Mouse (Mus musculus) thymus, adult 2 months (tissue): Measurements from ENCODE around the gene Nwd2. TPM values are rescaled to one million over a fixed set of nuclear protein-coding genes. Genes with fewer than 3 reads are reported as not detected.

ENCODE experiments used
- DNase-seq: peaks from one replicate; pipeline ENCODE4 v3.0.0; 2021
- H3K27ac ChIP-seq: fragments of 200-500 bp; 2 replicates; pipeline ENCODE4 v1.5.1; 2012; ENCODE audit warnings: low read length, control low read depth; ENCODE audit not compliant: control insufficient read depth, insufficient read depth
- H3K27me3 ChIP-seq: fragments of 200-500 bp; 2 replicates; pipeline ENCODE4 v1.6.1; 2012; ENCODE audit warnings: mild to moderate bottlenecking, low read length, moderate library complexity, mixed read lengths; ENCODE audit not compliant: control insufficient read depth, insufficient read depth
- H3K36me3 ChIP-seq: fragments of 200-500 bp; 2 replicates; pipeline ENCODE4 v1.6.1; 2012; ENCODE audit warnings: mild to moderate bottlenecking, low read length, moderate library complexity; ENCODE audit not compliant: control insufficient read depth, insufficient read depth
- H3K4me1 ChIP-seq: fragments of 200-500 bp; replicated peaks from 2 replicates; pipeline ENCODE4 v1.6.1; 2012; ENCODE audit warnings: low read length; ENCODE audit not compliant: control insufficient read depth, insufficient read depth
- H3K4me3 ChIP-seq: fragments of 200-500 bp; 2 replicates; pipeline ENCODE4 v1.5.1; 2012; ENCODE audit warnings: mild to moderate bottlenecking, low read length, control low read depth, moderate library complexity; ENCODE audit not compliant: control insufficient read depth, insufficient read depth
- CTCF ChIP-seq: fragments of 200-500 bp; IDR thresholded peaks from 2 replicates; pipeline ENCODE4 v1.5.1; 2012; ENCODE audit warnings: mild to moderate bottlenecking, control low read depth, low read length, moderate library complexity, borderline replicate concordance; ENCODE audit not compliant: control insufficient read depth, poor library complexity, insufficient read depth; ENCODE audit errors: extremely low read depth
- POLR2A ChIP-seq: fragments of 200-500 bp; IDR thresholded peaks from 2 replicates; pipeline ENCODE4 v1.6.1; 2012; ENCODE audit warnings: mild to moderate bottlenecking, low read length, control low read depth, moderate library complexity; ENCODE audit not compliant: control insufficient read depth, poor library complexity, insufficient read depth; ENCODE audit errors: extremely low read depth
- WGBS: fragments of 180-500 bp; shearing (Covaris S2); methylation state at CpG from one replicate; pipeline ENCODE4 v1.1.7; 2018; 5-methylcytosine and 5-hydroxymethylcytosine counted together
- polyA plus RNA-seq: library from polyadenylated mRNA; depleted of rRNA; stranded (reverse); fragments of >200 nt; gene quantifications from 2 replicates; pipeline ENCODE4 v1.2.3, GENCODE M21; 2012

Gene Nwd2
- polyA plus RNA-seq, 1 experiment, result 0.08 TPM

- Histone ChIP-seq H3K27ac (no peak overlapping the region), H3K36me3 (no peaks in the 10 kb centered on the region), H3K4me1 (no peaks in the 10 kb centered on the region), H3K4me3 (no peak overlapping the region), H3K27me3 (no peaks in the 10 kb centered on the region)
- WGBS, result 61% methylated on average over 8 of the region's 8 CpGs
- no peak for DNase-seq
- TF ChIP-seq POLR2A (no peak), CTCF (no peak)
These were observed 175.9 kb downstream of the Nwd2 start for GRCm38 (mm10) chr5:63824599-63825350.

GRCm38 (mm10) chr5:63825881-63826280 lies 177.0 kb downstream of the Nwd2 start:
- no peaks in the 10 kb centered on the region for H3K36me3 ChIP-seq
- no peaks in the 10 kb centered on the region; the same call in 1 of the 2 replicates for H3K4me1 ChIP-seq
- no peak for TF ChIP-seq CTCF
- TF ChIP-seq POLR2A, result no peak
- no peak overlapping the region for H3K4me3 ChIP-seq
- no peak overlapping the region for H3K27ac ChIP-seq
- H3K27me3 ChIP-seq, result no peaks in the 10 kb centered on the region
- WGBS, result 86% methylated on average over 5 of the region's 5 CpGs
- no peak for DNase-seq

DNA sequence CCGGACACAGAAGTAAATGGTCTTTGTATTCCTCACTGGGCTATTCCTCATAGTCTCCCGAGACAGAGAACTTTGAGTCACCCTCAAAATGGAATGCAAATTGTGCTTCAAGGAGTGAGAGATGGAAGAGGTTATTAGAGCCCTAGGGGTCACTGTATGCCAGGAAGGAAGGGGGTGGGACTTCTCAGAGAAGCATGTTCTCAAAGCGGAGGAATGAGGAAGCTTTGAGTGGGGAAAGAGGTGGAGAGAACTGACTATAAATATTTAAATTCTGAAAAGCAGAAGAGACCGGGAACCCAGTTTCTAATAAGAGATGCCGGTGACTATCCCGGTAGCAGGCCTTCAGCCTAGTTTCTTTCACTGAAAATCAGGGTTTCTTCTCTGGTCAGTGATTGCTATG lies 178.1 kb downstream of the Nwd2 start:
- no peak for DNase-seq
- no peaks in the 10 kb centered on the region for H3K36me3 ChIP-seq
- no peak overlapping the region for H3K4me3 ChIP-seq
- H3K27ac ChIP-seq, result no peak overlapping the region
- TF ChIP-seq CTCF (no peak), POLR2A (no peak)
- WGBS, result 12% methylated on average over 6 of the region's 6 CpGs
- no peaks in the 10 kb centered on the region for H3K27me3 ChIP-seq
- no peaks in the 10 kb centered on the region; the same call in 1 of the 2 replicates for H3K4me1 ChIP-seq

GRCm38 (mm10) chr5:63827415-63828053 lies 178.6 kb downstream of the Nwd2 start:
- WGBS, result 41% methylated on average over 5 of the region's 5 CpGs
- no peaks in the 10 kb centered on the region; the same call in 1 of the 2 replicates for H3K4me1 ChIP-seq
- DNase-seq, result no peak
- no peaks in the 10 kb centered on the region for H3K27me3 ChIP-seq
- no peaks in the 10 kb centered on the region for H3K36me3 ChIP-seq
- TF ChIP-seq CTCF (no peak), POLR2A (no peak)
- H3K4me3 ChIP-seq, result no peak overlapping the region
- no peak overlapping the region for H3K27ac ChIP-seq

- no peaks in the 10 kb centered on the region for H3K36me3 ChIP-seq
- 88% methylated on average over 10 of the region's 10 CpGs for WGBS
- H3K27me3 ChIP-seq, result no peaks in the 10 kb centered on the region
- no peak for TF ChIP-seq POLR2A
- no peak for TF ChIP-seq CTCF
- DNase-seq, result no peak
- no peak overlapping the region for H3K27ac ChIP-seq
- H3K4me3 ChIP-seq, result no peak overlapping the region
- no peaks in the 10 kb centered on the region; the same call in 1 of the 2 replicates for H3K4me1 ChIP-seq
These were observed 179.7 kb downstream of the Nwd2 start for GRCm38 (mm10) chr5:63828380-63829185.

DNA sequence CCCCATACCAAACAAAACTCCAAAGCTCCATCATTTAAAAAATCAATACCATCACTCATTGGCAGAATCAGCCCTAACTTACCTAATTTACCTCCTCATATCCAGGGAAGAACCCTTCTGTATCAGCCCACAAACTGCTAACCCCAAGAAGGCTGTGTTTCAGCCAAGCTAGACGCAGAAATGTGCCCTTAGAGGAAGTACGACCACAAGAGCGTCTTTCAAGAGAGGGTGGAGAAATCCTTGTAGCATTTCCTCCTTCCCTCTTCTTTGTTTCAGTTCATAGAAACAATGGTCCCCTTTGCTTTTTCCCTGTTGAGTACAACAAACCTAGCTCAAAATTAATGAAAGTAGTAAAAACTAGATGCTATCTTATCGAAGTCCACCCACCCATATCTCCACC lies 182.2 kb downstream of the Nwd2 start:
- H3K36me3 ChIP-seq, result no peaks in the 10 kb centered on the region
- no peak for DNase-seq
- TF ChIP-seq POLR2A, result no peak
- no peak for TF ChIP-seq CTCF
- H3K27me3 ChIP-seq, result no peaks in the 10 kb centered on the region
- no peak overlapping the region for H3K4me3 ChIP-seq
- no peaks in the 10 kb centered on the region; the same call in 1 of the 2 replicates for H3K4me1 ChIP-seq
- 23% methylated on average over 4 of the region's 4 CpGs for WGBS
- no peak overlapping the region for H3K27ac ChIP-seq
